ENCODE assay signal across 29 mouse cellular contexts in genomic region chr1:143962301-143962700, GRCm38 (mm10).
"Had no signal": no experiment of that assay in that cellular context is flagged by ENCODE, and none has a peak within 500 bp of the region (broad histone marks: within the 10 kb centered on the region; RNA-seq: fewer than 3 reads in every experiment).

No protein-coding gene starts in this region.

- H3K36me3 ChIP-seq: heart, embryonic 10.5 days; heart, embryonic 12.5 days; hindbrain, embryonic 10.5 days; hindbrain, embryonic 12.5 days; intestine, embryonic 15.5 days; kidney, embryonic 15.5 days; limb, embryonic 13.5 days; limb, embryonic 15.5 days; liver, embryonic 13.5 days; liver, embryonic 15.5 days had no signal

- H3K4me2 ChIP-seq: heart, embryonic 12.5 days; hindbrain, embryonic 12.5 days; hindbrain, embryonic 14.5 days; intestine, embryonic 15.5 days; kidney, embryonic 15.5 days; limb, embryonic 13.5 days; limb, embryonic 15.5 days; liver, embryonic 13.5 days; liver, embryonic 15.5 days had no signal

- H3K4me3 ChIP-seq: gastrocnemius, adult 2 months; heart, embryonic 10.5 days; heart, embryonic 12.5 days; hindbrain, embryonic 10.5 days; hindbrain, embryonic 12.5 days; intestine, embryonic 15.5 days; kidney, embryonic 15.5 days; limb, embryonic 13.5 days; limb, embryonic 15.5 days; liver, embryonic 13.5 days; liver, embryonic 15.5 days had no signal

- H3K9me3 ChIP-seq: heart, embryonic 10.5 days; heart, embryonic 12.5 days; hindbrain, embryonic 10.5 days; hindbrain, embryonic 12.5 days; intestine, embryonic 15.5 days; kidney, embryonic 15.5 days; limb, embryonic 13.5 days; limb, embryonic 15.5 days; liver, embryonic 13.5 days; liver, embryonic 15.5 days had no signal

- DNase-seq: gastrocnemius, adult 2 months; gastrocnemius, postnatal 10 days; gastrocnemius, postnatal 25 days; heart, adult 18-20 months; heart, postnatal 10 days; heart, postnatal 4 days; kidney, adult 18-20 months; kidney, adult 8-10 months; kidney, postnatal 14 days; kidney, postnatal 36 days; layer of hippocampus, adult 9-11 months; layer of hippocampus, postnatal 36 days; left cerebral cortex, postnatal 4 days; liver, embryonic 13.5 days; liver, postnatal 0 days had no signal

- H3K9ac ChIP-seq: heart, embryonic 12.5 days; hindbrain, embryonic 12.5 days; hindbrain, embryonic 14.5 days; intestine, embryonic 15.5 days; kidney, embryonic 15.5 days; limb, embryonic 13.5 days; limb, embryonic 15.5 days; liver, embryonic 13.5 days; liver, embryonic 15.5 days; liver, postnatal 0 days had no signal

- H3K4me1 ChIP-seq: heart, embryonic 10.5 days; heart, embryonic 12.5 days; hindbrain, embryonic 10.5 days; hindbrain, embryonic 12.5 days; intestine, embryonic 15.5 days; kidney, embryonic 15.5 days; limb, embryonic 13.5 days; limb, embryonic 15.5 days; liver, embryonic 13.5 days; liver, embryonic 15.5 days had no signal

- ATAC-seq: hindbrain, embryonic 16.5 days; inflammation-experienced regulatory T-cells, adult 6 months; intestine, embryonic 15.5 days; intestine, postnatal 0 days; liver, postnatal 0 days had no signal

- H3K27me3 ChIP-seq: heart, embryonic 12.5 days; hindbrain, embryonic 12.5 days; intestine, embryonic 15.5 days; kidney, embryonic 15.5 days; limb, embryonic 13.5 days; limb, embryonic 15.5 days; liver, embryonic 13.5 days; liver, embryonic 15.5 days had no signal

- H3K27ac ChIP-seq: gastrocnemius, adult 2 months; heart, embryonic 10.5 days; hindbrain, embryonic 10.5 days; hindbrain, embryonic 12.5 days; hindbrain, embryonic 14.5 days; intestine, embryonic 15.5 days; kidney, embryonic 15.5 days; kidney, postnatal 0 days; limb, embryonic 13.5 days; limb, embryonic 15.5 days; liver, embryonic 13.5 days; liver, embryonic 15.5 days had no signal
